Mouse (Mus musculus): Measurements from ENCODE around the gene Rpl5.
A peak's percentile ranks its signal among the peaks of the same experiment; 100 is the strongest.

Gene Rpl5

DNA sequence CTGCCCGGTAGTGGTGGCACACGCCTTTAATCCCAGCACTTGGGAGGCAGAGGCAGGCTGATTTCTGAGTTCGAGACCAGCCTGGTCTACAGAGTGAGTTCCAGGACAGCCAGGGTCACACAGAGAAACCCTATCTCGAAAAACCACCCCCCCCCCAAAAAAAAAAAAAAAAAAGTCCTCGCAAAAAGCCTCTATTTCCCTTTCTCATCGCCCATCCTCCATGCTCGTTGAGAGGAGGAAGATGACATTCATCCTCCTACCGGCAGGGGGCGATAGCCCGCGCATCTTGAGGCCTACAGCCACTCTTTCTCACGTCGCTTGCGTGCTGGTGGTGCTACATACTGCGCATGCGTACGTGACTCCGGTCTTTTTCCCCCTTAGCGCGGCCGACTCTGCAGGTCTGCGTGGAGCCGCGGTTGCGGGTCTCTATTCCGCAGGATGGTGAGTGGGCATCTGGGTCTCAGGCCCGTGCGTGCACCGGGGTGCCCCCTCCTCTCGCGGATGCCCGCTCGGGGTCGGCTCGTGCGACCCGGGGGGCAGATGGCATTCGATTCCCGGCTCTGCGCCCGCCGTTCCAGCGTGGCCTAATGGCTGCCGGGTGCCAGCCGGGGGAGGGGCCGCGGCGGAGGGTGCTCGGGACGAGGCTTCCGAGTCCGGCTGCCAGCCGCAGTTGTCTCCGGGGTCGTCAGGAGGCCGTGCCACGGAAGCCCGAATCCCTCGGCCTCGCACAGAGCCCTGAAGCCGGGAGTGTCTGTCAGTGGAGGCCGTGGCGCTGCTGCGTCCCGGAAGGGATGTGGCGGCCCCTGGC, at the start of gene Rpl5:
TSS of gene Rpl5 (plus strand) at position 297 of the 808 bp plus-strand sequence.
- DNase-seq (ENCODE audit: low read depth in 2 of 2, low spot score in 2 of 2): peak; percentile 93

DNA sequence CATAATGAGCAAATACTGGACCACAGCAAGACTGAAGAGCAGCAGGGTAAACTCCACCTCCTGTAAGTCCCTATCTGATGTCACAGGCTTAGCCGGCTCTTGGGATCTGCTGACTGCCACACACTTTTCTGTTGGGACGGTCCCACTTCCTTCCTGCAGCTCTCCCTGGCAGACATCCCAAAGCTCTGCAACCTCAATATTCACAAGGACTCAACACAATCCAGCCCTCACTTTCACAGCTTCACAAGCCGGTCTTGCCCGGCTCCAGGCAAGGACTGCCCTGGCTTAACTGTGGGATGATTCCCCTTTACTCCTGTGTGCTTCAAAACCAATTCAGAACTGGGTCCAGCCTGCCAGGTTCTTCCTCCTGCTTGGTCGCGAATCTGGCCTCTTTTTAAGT, 46.5 kb upstream of the Rpl5 start:
- no peak for DNase-seq (ENCODE audit: low read depth in 2 of 2, low spot score in 2 of 2)

DNA sequence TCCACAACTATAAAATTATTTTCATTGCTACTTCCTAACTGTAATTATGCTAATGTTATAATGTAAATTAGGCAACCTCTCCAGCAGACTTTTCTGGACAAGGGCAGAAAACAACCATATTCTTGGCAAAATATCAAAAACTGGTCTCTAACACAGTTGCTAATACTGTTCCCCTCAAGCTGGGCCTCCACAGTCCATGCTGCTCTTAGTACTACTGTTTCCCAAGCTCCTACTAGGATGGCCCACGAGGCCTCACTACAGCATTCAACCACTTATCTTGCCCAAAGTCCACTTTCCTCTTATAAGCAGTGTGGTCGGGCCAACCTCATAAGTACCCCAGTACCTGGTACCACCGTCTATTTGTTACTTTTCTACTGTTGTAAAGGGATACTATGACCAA, 45.7 kb upstream of the Rpl5 start:
- DNase-seq (ENCODE audit: low read depth in 2 of 2, low spot score in 2 of 2): no peak

DNA sequence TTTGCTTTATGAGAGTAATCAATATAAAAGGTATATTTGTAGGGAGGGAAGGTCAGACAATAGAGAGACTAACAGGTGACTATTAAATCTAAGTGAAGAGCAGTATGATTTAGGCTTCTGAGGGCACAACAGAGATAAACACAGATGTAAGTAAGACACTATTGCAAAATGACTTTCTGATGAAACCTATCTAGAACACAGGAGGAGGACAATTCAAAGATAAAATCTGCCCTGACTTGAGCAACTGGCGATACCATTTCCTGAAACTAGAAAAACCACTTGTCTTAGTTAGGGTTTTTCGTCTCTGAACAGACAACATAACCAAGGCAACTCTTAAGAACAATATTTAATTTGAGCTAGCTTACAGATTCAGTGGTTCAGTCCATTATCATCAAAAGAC, 44.8 kb upstream of the Rpl5 start:
- no peak for DNase-seq (ENCODE audit: low read depth in 2 of 2, low spot score in 2 of 2)

DNA sequence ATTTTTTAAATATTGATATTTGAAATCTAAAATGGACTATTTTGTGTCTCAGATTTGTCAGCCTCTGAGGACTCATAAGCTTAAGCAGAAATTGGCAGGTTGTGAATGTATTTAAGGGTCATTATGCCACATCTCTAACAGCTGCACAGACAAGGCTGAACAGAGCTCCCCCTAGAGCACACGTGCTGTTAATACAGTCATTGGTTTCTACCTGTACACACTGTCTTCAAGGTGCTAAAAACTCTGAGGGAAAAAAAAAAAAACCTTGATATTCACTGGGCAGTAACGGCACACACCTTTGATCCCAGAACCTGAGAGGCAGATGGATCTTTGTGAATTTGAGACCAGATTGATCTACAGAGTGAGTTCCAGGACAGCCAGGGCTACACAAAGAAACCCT, 41.3 kb upstream of the Rpl5 start:
- peak in 1 of 2 experiments; percentile 14 for DNase-seq (ENCODE audit: low read depth in 2 of 2, low spot score in 2 of 2)

DNA sequence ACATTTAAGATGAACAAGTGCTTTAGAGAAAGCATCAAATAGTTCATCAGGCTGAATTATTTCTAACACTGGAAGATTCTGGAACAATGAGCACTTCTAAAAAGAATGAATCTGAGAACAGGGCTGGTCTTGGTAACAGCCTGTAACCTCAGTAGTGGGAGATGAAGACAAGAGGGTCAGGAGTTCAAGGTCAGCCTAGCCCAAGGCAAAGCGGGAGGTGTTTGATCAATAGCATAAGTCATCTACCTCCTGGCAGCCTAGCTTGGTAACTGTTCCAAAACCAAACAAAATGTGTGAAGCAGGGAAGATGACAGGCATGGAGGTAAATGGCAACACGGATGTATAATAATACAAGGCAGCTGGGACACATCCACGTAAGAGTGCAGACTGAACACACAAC, 36.3 kb upstream of the Rpl5 start:
- DNase-seq (ENCODE audit: low read depth in 2 of 2, low spot score in 2 of 2): no peak

DNA sequence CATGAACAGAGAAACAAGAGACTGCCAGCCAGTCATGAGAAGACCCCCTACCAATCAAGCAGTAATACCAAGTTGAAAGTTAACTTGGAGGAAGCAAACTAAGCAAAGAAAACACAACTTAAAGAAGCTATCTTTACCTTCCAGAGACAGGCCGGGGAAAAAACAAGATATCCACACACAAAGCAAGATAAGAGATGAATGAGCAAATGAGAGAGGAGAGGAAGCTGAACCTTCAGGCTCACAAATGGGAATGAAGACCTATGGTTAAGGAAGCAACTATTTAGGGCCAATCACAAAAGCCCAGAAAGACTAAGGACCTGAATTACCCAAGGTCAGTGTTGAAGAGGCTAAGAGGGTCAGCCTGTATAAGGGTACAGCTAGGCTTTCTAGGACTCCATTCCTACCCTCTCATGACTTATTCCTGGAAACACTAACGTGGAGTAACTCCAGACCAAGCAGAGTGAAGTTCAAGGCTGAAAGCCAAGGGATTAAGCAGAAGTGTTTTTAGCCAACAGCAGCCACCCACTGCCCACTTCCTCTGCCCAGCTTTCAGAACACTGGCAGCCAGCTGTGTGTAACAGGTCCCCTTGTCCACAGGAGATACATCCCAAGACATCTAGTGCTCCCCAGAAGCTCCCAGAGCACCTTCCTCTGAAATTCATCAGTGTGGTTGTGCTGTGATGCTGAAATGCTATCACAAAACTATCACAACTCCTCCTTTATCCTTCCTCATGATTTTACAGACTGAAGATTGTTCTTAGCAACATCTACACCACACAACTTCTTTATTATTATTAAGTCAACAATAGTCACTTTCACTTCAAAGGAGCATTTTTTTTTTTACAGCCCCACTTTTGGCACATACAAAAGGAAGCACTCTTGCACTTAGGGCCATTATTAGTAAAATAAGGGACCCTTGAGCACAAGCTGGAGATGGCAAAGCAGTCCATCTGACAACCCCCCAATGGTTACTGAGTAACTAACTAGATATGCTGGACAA, 33.9 kb upstream of the Rpl5 start:
- no peak for DNase-seq (ENCODE audit: low read depth in 2 of 2, low spot score in 2 of 2)

DNA sequence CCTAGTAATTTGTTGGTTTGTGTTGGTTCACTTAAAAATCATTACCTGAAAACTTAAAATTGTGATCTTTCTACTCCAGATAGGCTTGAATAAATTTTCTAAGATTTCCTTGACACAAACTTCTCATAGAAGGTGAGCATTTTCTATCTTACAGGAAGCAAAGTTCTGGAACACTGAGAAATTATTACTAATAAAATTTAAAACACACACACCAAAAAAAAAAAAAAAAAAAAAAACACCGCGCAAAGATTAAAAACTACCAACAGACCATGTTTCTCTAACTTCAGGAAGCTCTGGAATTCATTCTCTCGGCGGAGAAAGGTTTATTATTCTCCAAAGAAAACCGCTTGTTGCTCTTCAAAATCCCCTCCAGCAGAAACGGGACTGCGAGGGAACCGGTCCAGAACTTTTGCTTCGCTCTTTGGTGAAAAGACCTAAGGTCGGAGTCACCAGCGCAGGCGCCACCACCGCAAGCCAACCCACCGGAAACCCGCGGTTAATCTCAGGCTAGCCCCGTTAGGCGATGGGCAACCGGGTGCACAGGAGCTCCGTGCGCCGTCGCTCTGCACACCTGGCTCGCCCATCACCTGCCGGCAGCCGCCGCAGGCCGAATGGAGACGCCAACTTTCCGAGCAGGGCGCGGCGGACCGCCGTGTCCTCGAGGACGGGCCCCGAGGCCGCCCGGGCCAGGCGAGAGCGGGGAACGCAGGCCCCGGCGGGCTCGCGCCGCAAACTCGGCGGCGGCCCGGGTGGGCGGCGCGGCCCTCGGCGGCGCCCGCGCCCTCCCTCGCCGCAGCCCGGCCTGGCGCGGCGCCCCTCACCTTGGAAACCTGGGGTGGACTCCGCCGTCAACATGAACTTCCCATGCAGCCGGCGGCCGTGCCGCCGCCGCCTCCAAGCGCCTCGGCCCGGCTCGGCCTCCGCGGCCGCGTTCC, 32.1 kb upstream of the Rpl5 start:
- peak; percentile 26 to 36 for DNase-seq (ENCODE audit: low read depth in 2 of 2, low spot score in 2 of 2)

DNA sequence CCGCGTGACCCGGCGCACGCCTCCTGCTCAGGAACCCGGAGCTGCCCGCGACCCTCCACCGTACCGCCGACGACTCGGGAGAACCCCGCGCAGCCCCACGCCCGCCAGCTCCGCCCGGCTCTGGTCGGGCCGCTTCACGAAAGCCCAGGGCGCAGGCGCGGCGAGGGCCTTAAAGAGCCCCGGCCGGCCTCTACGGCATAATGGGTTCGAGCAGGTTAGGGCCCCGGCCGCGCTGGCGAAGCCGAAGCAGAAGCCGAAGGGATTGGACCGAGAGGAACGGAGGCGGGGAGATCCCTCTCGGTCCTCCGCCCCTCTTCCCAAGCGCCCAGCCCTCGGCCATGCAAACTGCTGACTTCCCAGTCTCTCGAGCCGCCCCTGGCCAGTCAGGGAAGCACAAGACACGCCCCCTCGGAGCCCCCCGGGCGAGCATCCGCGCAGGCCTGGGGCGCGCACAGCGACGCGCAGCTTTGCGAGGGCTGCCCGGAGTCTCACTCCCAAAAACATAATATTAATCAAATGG, 31.3 kb upstream of the Rpl5 start:
- DNase-seq (ENCODE audit: low read depth in 2 of 2, low spot score in 2 of 2): peak; percentile 15 to 27

DNA sequence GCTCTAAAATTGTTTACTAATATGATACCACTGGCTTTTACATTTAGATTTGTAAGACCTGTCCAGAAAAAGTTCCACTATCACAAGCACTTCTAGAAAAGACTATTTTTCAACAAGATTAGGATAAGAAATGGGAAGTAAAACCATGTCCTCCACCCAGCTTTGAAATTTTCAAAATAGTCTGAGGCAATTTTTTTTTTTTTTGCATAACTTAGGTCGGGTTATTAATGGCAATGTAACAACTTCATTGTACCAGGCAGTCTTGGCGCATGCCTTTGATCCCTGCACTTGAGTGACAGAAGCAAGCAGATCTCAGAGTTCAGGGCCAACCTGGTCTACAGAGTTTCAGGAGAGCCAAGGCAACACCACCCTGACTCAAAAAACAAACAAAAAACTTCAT, 30.6 kb upstream of the Rpl5 start:
- DNase-seq (ENCODE audit: low read depth in 2 of 2, low spot score in 2 of 2): no peak

DNA sequence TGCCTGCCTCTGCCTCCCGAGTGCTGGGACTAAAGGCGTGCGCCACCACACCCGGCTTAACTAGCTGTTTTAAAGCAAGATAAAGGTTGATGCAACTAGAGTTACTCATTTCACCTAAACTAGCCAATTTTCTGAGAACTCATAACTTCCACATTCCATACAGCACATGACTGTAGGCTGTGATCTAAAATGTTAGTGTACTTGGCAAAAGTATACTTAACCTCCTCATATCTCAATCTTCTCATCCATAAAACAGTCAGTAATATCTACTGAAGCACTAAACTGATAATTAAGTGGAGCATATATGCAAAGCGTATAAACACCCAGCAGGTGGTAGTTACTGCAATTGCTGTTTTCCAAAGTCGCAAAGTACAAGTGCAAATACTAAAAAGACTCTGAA, 27.0 kb upstream of the Rpl5 start:
- DNase-seq (ENCODE audit: low read depth in 2 of 2, low spot score in 2 of 2): no peak

DNA sequence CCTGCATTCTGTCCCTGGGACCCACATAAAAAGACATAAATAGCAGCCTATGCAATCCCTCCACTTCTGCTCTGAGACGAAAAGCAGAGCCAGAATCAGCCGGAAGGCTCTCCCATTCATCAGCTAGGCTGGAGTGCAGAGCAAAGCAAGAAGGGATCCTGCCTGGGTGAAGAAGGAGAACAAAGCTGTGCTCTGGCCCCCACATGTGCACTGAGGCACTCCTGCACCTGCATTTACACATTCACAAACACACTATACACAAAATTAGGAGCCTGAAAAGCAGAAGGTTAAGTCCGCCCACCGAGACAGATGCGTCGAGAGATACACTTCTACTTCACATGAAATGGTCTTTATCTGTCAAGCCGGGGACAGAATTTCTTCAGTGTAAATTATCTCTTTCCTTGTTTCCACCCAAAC, 26.4 kb upstream of the Rpl5 start:
- no peak for DNase-seq (ENCODE audit: low read depth in 2 of 2, low spot score in 2 of 2)

DNA sequence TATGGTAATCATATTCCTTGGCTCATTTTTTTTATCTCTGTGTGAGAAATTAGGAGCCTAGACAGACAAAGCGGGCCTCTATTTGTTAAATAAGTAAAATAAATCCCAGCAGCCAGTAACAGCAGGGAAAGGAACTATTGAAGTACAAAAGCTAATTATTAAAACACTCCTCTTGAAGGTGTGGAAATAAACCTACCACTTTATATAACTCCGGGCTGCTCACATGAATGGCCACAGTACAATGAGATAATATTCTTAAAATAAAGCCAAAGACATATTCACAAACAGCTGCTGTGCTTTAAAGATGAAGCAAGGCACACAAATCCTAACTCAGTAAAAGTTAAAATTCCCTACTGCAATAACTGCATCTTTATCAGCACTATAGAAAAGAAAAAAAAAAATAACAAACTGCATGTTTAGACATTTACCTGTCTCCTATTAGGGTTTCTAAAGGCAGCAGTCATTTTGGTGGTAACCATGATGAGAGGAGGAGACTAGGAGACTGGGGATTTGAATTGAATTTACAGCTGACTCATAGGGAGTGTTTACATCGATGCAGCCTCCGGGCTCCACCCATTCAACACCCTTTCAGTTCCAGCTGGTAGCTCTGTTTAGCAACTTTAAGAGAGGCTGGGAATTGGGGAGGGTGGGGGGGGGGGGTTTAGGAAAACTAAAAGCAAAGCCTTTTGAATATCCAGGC, 25.6 kb upstream of the Rpl5 start, which contains the start of gene Evi5:
TSS of gene Evi5 (minus strand) at position 547 of the 700 bp plus-strand sequence.
- no peak for DNase-seq (ENCODE audit: low read depth in 2 of 2, low spot score in 2 of 2)

DNA sequence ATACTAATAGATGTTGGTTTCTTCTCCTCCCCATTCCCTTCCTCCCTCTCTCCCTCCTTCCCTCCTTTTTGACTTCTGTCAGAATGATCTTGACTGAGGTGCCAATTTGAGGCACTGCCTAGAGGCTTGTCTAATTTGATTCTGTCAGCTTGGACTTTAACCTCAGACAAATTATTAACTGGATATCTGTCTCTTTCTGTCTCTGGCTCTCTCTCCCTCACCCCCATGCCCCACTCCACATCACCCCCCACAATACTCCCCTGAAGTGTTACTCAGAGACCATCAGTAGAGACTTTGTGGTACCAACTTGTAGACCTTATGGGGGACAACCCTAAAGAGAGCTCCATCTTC, 25.1 kb upstream of the Rpl5 start:
- DNase-seq (ENCODE audit: low read depth in 2 of 2, low spot score in 2 of 2): no peak

DNA sequence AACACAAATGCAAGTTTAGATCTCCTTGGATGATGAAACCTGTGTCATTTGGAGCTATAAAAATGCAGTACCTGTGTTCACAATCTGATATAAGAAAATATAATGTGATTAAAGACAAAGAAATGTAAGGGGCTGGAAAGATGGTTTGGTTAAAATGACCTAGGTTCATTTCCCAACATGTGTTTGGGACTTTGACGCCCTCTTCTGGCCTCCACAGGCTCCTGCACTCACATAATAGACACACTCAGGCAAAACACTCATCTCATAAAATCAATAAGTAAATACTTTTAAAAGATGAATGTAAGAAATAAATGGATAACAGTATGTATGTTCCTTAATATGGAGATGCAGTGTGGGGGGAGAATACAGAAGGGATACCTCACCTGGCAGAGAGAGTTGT, 23.2 kb upstream of the Rpl5 start:
- DNase-seq (ENCODE audit: low read depth in 2 of 2, low spot score in 2 of 2): no peak

DNA sequence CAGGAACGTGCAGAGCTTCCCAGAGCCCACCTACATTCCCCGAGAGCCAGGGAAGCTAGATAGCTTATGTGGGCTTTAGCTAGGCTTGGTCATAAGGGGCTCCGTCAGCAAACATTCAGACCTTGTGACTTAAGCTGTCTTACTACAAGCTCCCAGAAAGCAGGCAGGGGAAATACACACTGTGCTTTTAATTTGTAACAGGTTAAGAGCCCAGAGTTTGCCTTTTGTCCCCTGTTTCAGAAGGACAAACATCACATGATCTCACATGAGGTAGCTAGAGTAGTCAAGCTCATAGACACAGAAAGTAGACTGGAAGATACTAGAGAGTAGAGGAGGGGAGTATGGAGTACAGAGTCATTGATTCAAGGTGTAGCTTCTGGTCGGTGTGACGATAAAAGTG, 19.6 kb upstream of the Rpl5 start:
- no peak for DNase-seq (ENCODE audit: low read depth in 2 of 2, low spot score in 2 of 2)

DNA sequence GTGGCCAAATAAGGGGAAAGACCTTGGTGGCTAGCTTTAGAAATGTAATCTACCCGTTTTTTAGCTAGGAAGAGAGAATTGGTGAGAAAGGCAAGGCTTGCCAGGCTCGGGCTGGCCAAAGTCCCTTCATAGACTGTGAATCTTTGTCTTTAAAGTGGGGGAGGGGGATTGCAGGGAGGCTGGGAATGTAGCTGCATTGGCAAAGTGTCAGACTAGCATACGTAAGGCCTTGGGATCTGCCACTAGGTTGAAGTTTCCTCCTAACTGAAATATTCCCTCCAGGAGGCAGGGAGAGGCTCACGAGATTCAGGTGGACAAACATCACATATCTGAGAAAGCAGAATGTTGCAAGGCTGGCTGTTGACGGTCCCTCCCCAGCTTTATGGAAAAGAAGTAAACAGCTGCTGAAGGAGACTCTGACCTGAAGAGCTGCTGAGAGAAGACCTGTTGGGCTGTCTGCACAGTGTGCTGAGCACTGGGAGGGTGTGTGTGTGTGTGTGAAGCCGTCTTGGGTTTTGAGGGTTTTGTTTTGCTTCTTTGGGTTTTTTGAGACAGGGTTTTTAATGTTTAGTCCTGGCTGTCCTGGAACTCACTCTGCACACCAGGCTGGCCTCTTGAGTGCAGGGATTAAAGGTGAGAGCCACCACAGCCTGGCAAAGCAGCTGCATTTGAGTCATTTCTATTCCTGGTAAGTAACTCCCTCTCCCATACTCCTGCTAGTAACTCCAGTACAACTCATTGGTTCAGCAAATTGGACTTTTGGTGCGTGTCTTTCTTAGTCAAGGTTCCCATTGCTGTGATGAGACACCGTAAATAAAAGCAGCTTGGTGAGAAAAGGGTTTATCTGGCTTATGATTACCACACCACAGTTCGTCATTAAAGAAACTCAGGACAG, 10.1 kb upstream of the Rpl5 start:
- DNase-seq (ENCODE audit: low read depth in 2 of 2, low spot score in 2 of 2): no peak

DNA sequence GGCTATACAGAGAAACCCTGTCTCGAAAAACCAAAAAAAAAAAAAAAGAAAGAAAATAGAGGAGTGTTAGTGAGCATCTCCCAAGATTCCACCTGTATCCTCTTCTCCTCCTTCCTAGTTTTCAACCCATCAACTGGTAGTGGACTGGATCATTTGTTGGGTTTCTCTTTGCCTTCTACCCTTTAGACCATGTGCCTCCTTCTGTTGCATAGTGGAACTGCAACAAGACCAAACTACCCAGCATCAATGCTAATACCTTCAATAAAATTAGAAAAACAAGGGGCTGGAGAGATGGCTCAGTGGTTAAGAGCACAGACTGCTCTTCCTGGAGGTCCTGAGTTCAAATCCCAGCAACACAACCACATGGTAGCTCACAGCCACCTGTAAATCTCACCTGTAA, 8.8 kb upstream of the Rpl5 start:
- DNase-seq (ENCODE audit: low read depth in 2 of 2, low spot score in 2 of 2): peak in 1 of 2 experiments; percentile 20

DNA sequence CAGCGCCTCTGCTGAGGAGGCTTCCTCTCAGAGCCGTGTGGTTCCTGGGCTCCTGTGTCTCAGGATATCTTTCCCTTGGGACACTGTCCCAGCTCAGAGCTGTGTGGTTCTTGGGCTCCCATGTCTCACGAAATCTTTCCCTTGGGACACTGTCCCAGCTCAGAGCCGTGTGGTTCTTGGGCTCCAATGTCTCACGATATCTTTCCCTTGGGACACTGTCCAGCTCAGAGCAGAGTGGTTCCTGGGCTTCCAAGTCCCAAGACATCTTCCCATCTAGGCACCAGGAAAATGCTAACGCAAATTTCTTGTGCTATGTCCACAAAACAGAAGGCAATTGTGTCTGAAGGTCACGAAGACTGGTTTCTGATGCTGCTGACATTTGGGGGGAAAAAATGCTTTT, 5.6 kb upstream of the Rpl5 start:
- DNase-seq (ENCODE audit: low read depth in 2 of 2, low spot score in 2 of 2): no peak

Data from CD8-positive naive resting alpha-beta T cell, adult 2 months (primary cell).